Mouse (Mus musculus): ENCODE measurements around the gene Hcar1. TPM values are rescaled to one million over a fixed set of nuclear protein-coding genes. Genes with fewer than 3 reads are reported as not detected.

Gene Hcar1
- polyA plus RNA-seq, 2 experiments, result 0.21 to 0.52 TPM

GRCm38 (mm10) chr5:123853877-123854504 is 25.8 kb downstream of the Hcar1 start:
- H3K4me1 ChIP-seq (ENCODE audit: control insufficient read depth, insufficient read depth, low read length), result no peaks in the 10 kb centered on the region
- no peak overlapping the region for H3K4me3 ChIP-seq (replicated peaks; ENCODE audit: low read length)
- H3K4me2 ChIP-seq (replicated peaks; ENCODE audit: low read depth, low read length, severe bottlenecking), result no peak overlapping the region
- H3K9me3 ChIP-seq (ENCODE audit: control insufficient read depth, low read length), result no peaks in the 10 kb centered on the region
- ATAC-seq (ENCODE audit: low FRiP score, low read depth) (no peak), DNase-seq (ENCODE audit: low spot score) (no peak)
- WGBS, result 82% methylated on average over 11 of the region's 11 CpGs
- no peak overlapping the region for H3K9ac ChIP-seq (ENCODE audit: low read depth, low read length, severe bottlenecking)
- no peak for TF ChIP-seq POLR2A (IDR thresholded peaks at IDR 0.05; ENCODE audit: borderline replicate concordance, extremely low read depth, insufficient read depth, insufficient read length)
- H3K36me3 ChIP-seq (ENCODE audit: control insufficient read depth, insufficient read depth, low read length), result no peaks in the 10 kb centered on the region
- no peak overlapping the region for H3K27ac ChIP-seq (replicated peaks; ENCODE audit: low read depth, low read length)
- H3K27me3 ChIP-seq (ENCODE audit: control insufficient read depth, insufficient read depth, low read length), result no peaks in the 10 kb centered on the region

DNA sequence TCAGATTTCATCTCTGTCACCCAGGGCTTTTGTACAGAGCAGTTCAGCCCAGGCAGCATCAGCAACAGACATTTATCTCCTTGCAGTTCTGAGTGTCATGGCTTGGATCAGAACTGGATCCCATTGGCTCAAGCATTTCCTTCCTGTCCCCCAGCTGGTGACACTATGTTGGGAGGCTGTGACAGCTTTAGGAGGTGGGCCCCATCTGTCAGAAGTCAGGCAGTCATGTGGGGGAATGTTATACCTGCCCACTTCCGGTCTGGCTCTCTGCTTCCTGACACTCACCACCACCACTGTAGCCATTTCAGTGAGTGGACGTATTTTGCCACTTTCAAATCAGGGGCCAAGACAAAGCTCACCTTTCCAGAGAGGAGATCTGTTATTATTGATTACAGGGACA is 28.4 kb downstream of the Hcar1 start:
- Histone ChIP-seq H3K9ac (ENCODE audit: low read depth, low read length, severe bottlenecking) (no peak overlapping the region), H3K4me1 (ENCODE audit: control insufficient read depth, insufficient read depth, low read length) (no peaks in the 10 kb centered on the region), H3K36me3 (ENCODE audit: control insufficient read depth, insufficient read depth, low read length) (no peaks in the 10 kb centered on the region), H3K27ac (replicated peaks; ENCODE audit: low read depth, low read length) (no peak overlapping the region), H3K27me3 (ENCODE audit: control insufficient read depth, insufficient read depth, low read length) (no peaks in the 10 kb centered on the region), H3K9me3 (ENCODE audit: control insufficient read depth, low read length) (no peaks in the 10 kb centered on the region), H3K4me2 (replicated peaks; ENCODE audit: low read depth, low read length, severe bottlenecking) (no peak overlapping the region), H3K4me3 (replicated peaks; ENCODE audit: low read length) (no peak overlapping the region)
- TF ChIP-seq POLR2A (IDR thresholded peaks at IDR 0.05; ENCODE audit: borderline replicate concordance, extremely low read depth, insufficient read depth, insufficient read length), result no peak
- ATAC-seq (ENCODE audit: low FRiP score, low read depth), result no peak
- DNase-seq (ENCODE audit: low spot score), result no peak
- 38% methylated on average over 2 of the region's 2 CpGs for WGBS

GRCm38 (mm10) chr5:123844316-123844715 is 35.5 kb downstream of the Hcar1 start:
- 93% methylated on average over 14 of the region's 14 CpGs for WGBS
- no peak overlapping the region for H3K27ac ChIP-seq (replicated peaks; ENCODE audit: low read depth, low read length)
- no peak overlapping the region for H3K4me2 ChIP-seq (replicated peaks; ENCODE audit: low read depth, low read length, severe bottlenecking)
- TF ChIP-seq POLR2A (IDR thresholded peaks at IDR 0.05; ENCODE audit: borderline replicate concordance, extremely low read depth, insufficient read depth, insufficient read length), result no peak
- no peaks in the 10 kb centered on the region for H3K9me3 ChIP-seq (ENCODE audit: control insufficient read depth, low read length)
- H3K27me3 ChIP-seq (ENCODE audit: control insufficient read depth, insufficient read depth, low read length), result no peaks in the 10 kb centered on the region
- no peak for DNase-seq (ENCODE audit: low spot score)
- no peak overlapping the region for H3K4me3 ChIP-seq (replicated peaks; ENCODE audit: low read length)
- no peaks in the 10 kb centered on the region for H3K4me1 ChIP-seq (ENCODE audit: control insufficient read depth, insufficient read depth, low read length)
- H3K9ac ChIP-seq (ENCODE audit: low read depth, low read length, severe bottlenecking), result no peak overlapping the region
- no peaks in the 10 kb centered on the region for H3K36me3 ChIP-seq (ENCODE audit: control insufficient read depth, insufficient read depth, low read length)
- ATAC-seq (ENCODE audit: low FRiP score, low read depth), result no peak

- Histone ChIP-seq H3K9me3 (ENCODE audit: control insufficient read depth, low read length) (no peaks in the 10 kb centered on the region), H3K4me2 (replicated peaks; ENCODE audit: low read depth, low read length, severe bottlenecking) (no peak overlapping the region), H3K27ac (replicated peaks; ENCODE audit: low read depth, low read length) (no peak overlapping the region), H3K36me3 (ENCODE audit: control insufficient read depth, insufficient read depth, low read length) (no peaks in the 10 kb centered on the region), H3K9ac (ENCODE audit: low read depth, low read length, severe bottlenecking) (no peak overlapping the region), H3K4me1 (ENCODE audit: control insufficient read depth, insufficient read depth, low read length) (no peaks in the 10 kb centered on the region), H3K27me3 (ENCODE audit: control insufficient read depth, insufficient read depth, low read length) (no peaks in the 10 kb centered on the region), H3K4me3 (replicated peaks; ENCODE audit: low read length) (no peak overlapping the region)
- no peak for TF ChIP-seq POLR2A (IDR thresholded peaks at IDR 0.05; ENCODE audit: borderline replicate concordance, extremely low read depth, insufficient read depth, insufficient read length)
- ATAC-seq (ENCODE audit: low FRiP score, low read depth), result no peak
- WGBS, result 51% methylated on average over 4 of the region's 4 CpGs
- no peak for DNase-seq (ENCODE audit: low spot score)
Measured at GRCm38 (mm10) chr5:123843816-123844215, 36.0 kb downstream of the Hcar1 start.

- Histone ChIP-seq H3K4me2 (replicated peaks; ENCODE audit: low read depth, low read length, severe bottlenecking) (no peak overlapping the region), H3K4me1 (ENCODE audit: control insufficient read depth, insufficient read depth, low read length) (no peaks in the 10 kb centered on the region), H3K9me3 (ENCODE audit: control insufficient read depth, low read length) (no peaks in the 10 kb centered on the region), H3K4me3 (replicated peaks; ENCODE audit: low read length) (no peak overlapping the region), H3K36me3 (ENCODE audit: control insufficient read depth, insufficient read depth, low read length) (no peaks in the 10 kb centered on the region), H3K27ac (replicated peaks; ENCODE audit: low read depth, low read length) (no peak overlapping the region), H3K27me3 (ENCODE audit: control insufficient read depth, insufficient read depth, low read length) (no peaks in the 10 kb centered on the region), H3K9ac (ENCODE audit: low read depth, low read length, severe bottlenecking) (no peak overlapping the region)
- no peak for ATAC-seq (ENCODE audit: low FRiP score, low read depth)
- no peak for TF ChIP-seq POLR2A (IDR thresholded peaks at IDR 0.05; ENCODE audit: borderline replicate concordance, extremely low read depth, insufficient read depth, insufficient read length)
- WGBS, result 70% methylated on average over 3 of the region's 3 CpGs
- DNase-seq (ENCODE audit: low spot score), result no peak
Measured at GRCm38 (mm10) chr5:123842935-123843282, 36.9 kb downstream of the Hcar1 start.
